Mouse (Mus musculus) embryonic facial prominence, embryonic 11.5 days (tissue): ENCODE data around the gene Fam69a. TPM values are rescaled to one million over a fixed set of nuclear protein-coding genes. Genes with fewer than 3 reads are reported as not detected.
"Not testable (repeated sequence)": the region's sequence is repeated elsewhere in the genome, so short reads cannot be mapped to it uniquely, and the experiment has no call there.

ENCODE experiments used
- ATAC-seq: fragments of 200-750 bp; cut with Nextera tagmentation; replicated peaks from 2 replicates; pipeline ENCODE4 v1.8.0; 2017; ENCODE audit warnings: low read depth; ENCODE audit not compliant: insufficient number of reproducible peaks, low FRiP score, low TSS enrichment
- DNase-seq: peaks from one replicate; pipeline ENCODE4 v3.0.0-alpha.2; 2015; ENCODE audit warnings: low spot score
- H3K27ac ChIP-seq: fragments of 300-500 bp; sonication (generic); replicated peaks from 2 replicates; pipeline ENCODE4 v1.5.1; 2014; ENCODE audit warnings: mild to moderate bottlenecking, low read depth, low read length, control low read depth
- H3K27me3 ChIP-seq: fragments of 300-500 bp; sonication (generic); 2 replicates; pipeline ENCODE4 v1.6.1; 2014; ENCODE audit warnings: mild to moderate bottlenecking, low read length, moderate library complexity, mixed read lengths; ENCODE audit not compliant: control insufficient read depth, insufficient read depth
- H3K36me3 ChIP-seq: fragments of 300-500 bp; sonication (generic); replicated peaks from 2 replicates; pipeline ENCODE4 v1.6.1; 2014; ENCODE audit warnings: low read depth, mild to moderate bottlenecking, low read length, moderate library complexity, mixed read lengths; ENCODE audit not compliant: control insufficient read depth, insufficient read depth
- H3K4me1 ChIP-seq: fragments of 300-500 bp; sonication (generic); 2 replicates; pipeline ENCODE4 v1.6.1; 2014; ENCODE audit warnings: low read length, mixed read lengths; ENCODE audit not compliant: control insufficient read depth, insufficient read depth
- H3K4me2 ChIP-seq: fragments of 300-500 bp; sonication (generic); 2 replicates; pipeline ENCODE4 v1.6.1; 2014; ENCODE audit warnings: low read depth, mild to moderate bottlenecking, control low read depth, low read length, moderate library complexity
- H3K4me3 ChIP-seq: fragments of 300-500 bp; sonication (generic); 2 replicates; pipeline ENCODE4 v1.5.1; 2014; ENCODE audit warnings: low read depth, low read length, control low read depth
- H3K9ac ChIP-seq: fragments of 300-500 bp; sonication (generic); replicated peaks from 2 replicates; pipeline ENCODE4 v1.6.1; 2014; ENCODE audit warnings: mild to moderate bottlenecking, control low read depth, low read length
- H3K9me3 ChIP-seq: fragments of 300-500 bp; sonication (generic); replicated peaks from 2 replicates; pipeline ENCODE4 v1.6.1; 2016; ENCODE audit warnings: mild to moderate bottlenecking, low read length, inconsistent platforms, mixed read lengths; ENCODE audit not compliant: control insufficient read depth
- WGBS: fragments of 180-500 bp; shearing (Covaris S2); extraction: QIAGEN DNeasy Blood & Tissue Kit; methylation state at CpG from one replicate; pipeline ENCODE4 v1.1.7; 2014; 5-methylcytosine and 5-hydroxymethylcytosine counted together
- polyA plus RNA-seq: library from polyadenylated mRNA; unstranded; fragments of >200 nt; fragmentation: Nextera tagmentation; extraction: Ambion mirVana; gene quantifications from 2 replicates; pipeline ENCODE4 v1.2.1, GENCODE M21; 2014

Gene Fam69a
- polyA plus RNA-seq, 1 experiment from 2014 or later = 22.1 TPM

GRCm38 (mm10) chr5:107977640-107978288 lies 9.1 kb downstream of the Fam69a start:
- 81% methylated on average over 3 of the region's 3 CpGs for WGBS

GRCm38 (mm10) chr5:107973310-107973709 lies 13.6 kb downstream of the Fam69a start:
- DNase-seq = peak; percentile 20
- WGBS = 70% methylated on average over 2 of the region's 2 CpGs
- Histone ChIP-seq H3K4me3 (no peak overlapping the region), H3K4me2 (no peak overlapping the region), H3K27ac (no peak overlapping the region), H3K4me1 (peaks cover 2% of the 10 kb centered on the region; the same call in 1 of the 2 replicates), H3K9me3 (no peaks in the 10 kb centered on the region), H3K27me3 (no peaks in the 10 kb centered on the region), H3K36me3 (no peaks in the 10 kb centered on the region), H3K9ac (no peak overlapping the region)
- ATAC-seq = no peak

More at GRCm38 (mm10) chr5:107977640-107978288, 9.1 kb downstream of the Fam69a start:
- no peaks in the 10 kb centered on the region for H3K9me3 ChIP-seq
- H3K4me2 ChIP-seq = no peak overlapping the region
- H3K4me1 ChIP-seq = no peaks in the 10 kb centered on the region; the same call in 1 of the 2 replicates
- H3K27me3 ChIP-seq = no peaks in the 10 kb centered on the region
- no peak overlapping the region for H3K4me3 ChIP-seq
- H3K9ac ChIP-seq = no peak overlapping the region
- DNase-seq = peak; percentile 45
- H3K27ac ChIP-seq = no peak overlapping the region
- H3K36me3 ChIP-seq = no peaks in the 10 kb centered on the region
- no peak for ATAC-seq

DNA sequence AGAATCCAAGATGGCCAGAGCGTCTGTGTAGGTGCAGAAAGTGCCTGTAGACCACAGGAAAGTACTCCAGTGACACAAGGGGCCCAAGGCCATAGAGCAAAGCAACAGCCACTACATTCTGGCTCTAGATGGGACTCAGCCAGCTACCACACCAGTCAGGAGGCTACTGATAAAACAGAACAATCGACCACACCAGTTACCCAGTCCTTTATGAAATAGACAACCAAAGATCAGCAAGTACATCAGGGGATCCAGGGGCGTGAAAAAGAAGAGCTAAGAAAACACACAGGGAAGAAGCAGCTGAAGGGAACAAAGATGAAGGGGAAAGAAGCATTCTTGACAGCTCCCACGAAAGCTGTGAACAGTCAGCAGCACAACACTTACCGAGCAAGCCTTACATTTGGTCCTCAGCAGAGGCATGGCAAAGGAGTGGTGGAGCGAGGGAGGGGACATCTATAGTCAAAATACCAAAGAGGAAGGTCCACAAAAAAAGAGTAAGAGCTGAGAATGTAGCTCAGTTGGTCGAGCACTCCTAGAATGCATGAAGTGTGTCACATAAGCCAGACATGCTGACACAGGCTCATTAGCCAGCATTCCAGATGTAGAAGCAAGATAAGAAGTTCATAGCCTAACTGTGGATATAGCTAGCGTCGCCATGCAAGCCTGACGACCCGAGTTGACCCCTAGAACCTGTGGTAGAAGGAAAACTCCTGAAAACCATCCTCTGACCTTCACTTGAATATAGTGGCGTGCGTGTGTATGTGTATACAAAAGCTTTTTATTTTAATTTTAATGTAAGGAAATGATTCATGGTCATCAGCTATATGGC lies 14.2 kb downstream of the Fam69a start:
- Histone ChIP-seq H3K27ac (no peak overlapping the region), H3K4me2 (no peak overlapping the region), H3K4me3 (no peak overlapping the region), H3K4me1 (peaks cover 2% of the 10 kb centered on the region; the same call in 1 of the 2 replicates), H3K27me3 (no peaks in the 10 kb centered on the region), H3K36me3 (no peaks in the 10 kb centered on the region), H3K9me3 (no peaks in the 10 kb centered on the region), H3K9ac (no peak overlapping the region)
- no peak for ATAC-seq
- peak; percentile 9 for DNase-seq
- WGBS = 64% methylated on average over 13 of the region's 13 CpGs

GRCm38 (mm10) chr5:107971069-107971468 lies 15.8 kb downstream of the Fam69a start:
- Histone ChIP-seq H3K36me3 (no peaks in the 10 kb centered on the region), H3K9me3 (no peaks in the 10 kb centered on the region), H3K4me3 (no peak overlapping the region), H3K4me2 (no peak overlapping the region), H3K27me3 (no peaks in the 10 kb centered on the region), H3K9ac (no peak overlapping the region), H3K27ac (no peak overlapping the region), H3K4me1 (peaks cover 2% of the 10 kb centered on the region; the same call in 1 of the 2 replicates)
- DNase-seq (no peak), ATAC-seq (no peak)
- 92% methylated on average over 4 of the region's 4 CpGs for WGBS

- 87% methylated on average over 1 of the region's 1 CpGs for WGBS
- not testable (repeated sequence) for H3K9me3 ChIP-seq, H3K4me2 ChIP-seq, ATAC-seq, H3K27me3 ChIP-seq, H3K4me1 ChIP-seq, H3K27ac ChIP-seq, H3K4me3 ChIP-seq, H3K36me3 ChIP-seq, H3K9ac ChIP-seq, DNase-seq
Observed at GRCm38 (mm10) chr5:107969818-107970217, 17.1 kb downstream of the Fam69a start.

DNA sequence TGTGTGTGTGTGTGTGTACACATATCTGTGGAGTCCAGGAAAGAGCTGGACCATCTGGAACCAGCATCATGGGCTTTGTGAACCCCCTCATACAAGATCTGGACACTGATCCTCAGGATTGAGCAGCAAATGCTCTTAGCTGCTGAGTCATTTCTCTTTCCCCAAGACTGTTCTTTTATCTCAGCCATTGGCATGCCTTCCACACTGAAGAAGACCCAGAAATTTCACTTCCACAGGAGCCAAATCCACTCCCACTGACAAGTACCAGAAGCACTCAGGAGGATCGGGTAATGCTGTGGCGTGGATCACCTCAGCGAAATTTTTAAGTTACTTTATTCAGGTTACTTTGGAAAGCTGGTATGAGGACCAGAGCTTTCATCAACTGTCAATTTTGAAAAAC lies 18.8 kb downstream of the Fam69a start:
- no peak for DNase-seq
- ATAC-seq = no peak
- Histone ChIP-seq H3K4me1 (peaks cover 2% of the 10 kb centered on the region; the same call in 1 of the 2 replicates), H3K9ac (no peak overlapping the region), H3K9me3 (no peaks in the 10 kb centered on the region), H3K4me3 (no peak overlapping the region), H3K27me3 (no peaks in the 10 kb centered on the region), H3K27ac (no peak overlapping the region), H3K4me2 (no peak overlapping the region), H3K36me3 (no peaks in the 10 kb centered on the region)
- 87% methylated on average over 3 of the region's 3 CpGs for WGBS

GRCm38 (mm10) chr5:107966841-107967457 lies 19.9 kb downstream of the Fam69a start:
- DNase-seq = no peak
- 69% methylated on average over 4 of the region's 4 CpGs for WGBS
- Histone ChIP-seq H3K27me3 (no peaks in the 10 kb centered on the region), H3K9ac (no peak overlapping the region), H3K4me1 (no peaks in the 10 kb centered on the region), H3K4me3 (no peak overlapping the region), H3K4me2 (no peak overlapping the region), H3K27ac (no peak overlapping the region), H3K36me3 (no peaks in the 10 kb centered on the region), H3K9me3 (no peaks in the 10 kb centered on the region)
- ATAC-seq = no peak

- Histone ChIP-seq H3K4me1 (no peaks in the 10 kb centered on the region), H3K9me3 (no peaks in the 10 kb centered on the region), H3K27ac (no peak overlapping the region), H3K4me3 (no peak overlapping the region), H3K9ac (no peak overlapping the region), H3K4me2 (no peak overlapping the region), H3K36me3 (no peaks in the 10 kb centered on the region), H3K27me3 (no peaks in the 10 kb centered on the region)
- DNase-seq = no peak
- ATAC-seq = no peak
- WGBS = 72% methylated on average over 3 of the region's 3 CpGs
Observed at GRCm38 (mm10) chr5:107966156-107966555, 20.7 kb downstream of the Fam69a start.
